Mouse (Mus musculus) small intestine, adult 2 months (tissue): ENCODE measurements around the gene Cirbp. TPM values are rescaled to one million over a fixed set of nuclear protein-coding genes. Genes with fewer than 3 reads are reported as not detected.

Source experiments
- H3K27ac ChIP-seq: fragments of 200-500 bp; 2 replicates; pipeline ENCODE4 v1.5.1; 2012; ENCODE audit warnings: low read depth, low read length, control low read depth, inconsistent platforms; ENCODE audit not compliant: insufficient read depth
- H3K27me3 ChIP-seq: fragments of 200-500 bp; 2 replicates; pipeline ENCODE4 v1.6.1; 2012; ENCODE audit warnings: mild to moderate bottlenecking, moderate library complexity, low read length, inconsistent platforms; ENCODE audit not compliant: control insufficient read depth, insufficient read depth
- H3K36me3 ChIP-seq: fragments of 200-500 bp; 2 replicates; pipeline ENCODE4 v1.6.1; 2012; ENCODE audit warnings: mild to moderate bottlenecking, low read length, control low read depth, inconsistent platforms; ENCODE audit not compliant: control insufficient read depth, insufficient read depth
- H3K4me1 ChIP-seq: fragments of 200-500 bp; 2 replicates; pipeline ENCODE4 v1.6.1; 2012; ENCODE audit warnings: low read length, inconsistent platforms, mixed read lengths; ENCODE audit not compliant: control insufficient read depth, insufficient read depth, insufficient read length
- H3K4me3 ChIP-seq: fragments of 200-500 bp; 2 replicates; pipeline ENCODE4 v1.5.1; 2012; ENCODE audit warnings: low read depth, mild to moderate bottlenecking, control low read depth, inconsistent platforms, low read length, moderate library complexity
- CTCF ChIP-seq: fragments of 200-500 bp; IDR thresholded peaks from 2 replicates; pipeline ENCODE4 v1.5.1; 2012; ENCODE audit warnings: low read depth, mild to moderate bottlenecking, control low read depth, inconsistent platforms, low read length, moderate library complexity, mixed read lengths; ENCODE audit not compliant: insufficient replicate concordance, insufficient read length; ENCODE audit errors: extremely low read depth
- POLR2A ChIP-seq: fragments of 200-500 bp; IDR thresholded peaks from 2 replicates; pipeline ENCODE4 v1.6.1; 2012; ENCODE audit warnings: low read depth, mild to moderate bottlenecking, control low read depth, inconsistent platforms, low read length, moderate library complexity
- WGBS: fragments of 180-500 bp; shearing (Covaris S2); methylation state at CpG from one replicate; pipeline ENCODE4 v1.1.7; 2018; 5-methylcytosine and 5-hydroxymethylcytosine counted together
- polyA plus RNA-seq: library from polyadenylated mRNA; depleted of rRNA; stranded (reverse); fragments of >200 nt; gene quantifications from 2 replicates; pipeline ENCODE4 v1.2.3, GENCODE M21; 2012

The Cirbp gene
- polyA plus RNA-seq, 1 experiment = 48.0 TPM

- Histone ChIP-seq H3K36me3 (no peaks in the 10 kb centered on the region), H3K4me3 (no peak overlapping the region), H3K4me1 (peaks cover 3% of the 10 kb centered on the region), H3K27ac (no peak overlapping the region), H3K27me3 (peaks cover 11% of the 10 kb centered on the region)
- TF ChIP-seq CTCF (no peak), POLR2A (no peak)
- WGBS = 81% methylated on average over 7 of the region's 7 CpGs
These were observed 11.9 kb downstream of the Cirbp start for GRCm38 (mm10) chr10:80177441-80178279.

- Histone ChIP-seq H3K4me1 (peaks cover 3% of the 10 kb centered on the region; the same call in 1 of the 2 replicates), H3K27ac (no peak within 1 kb of the TSS), H3K36me3 (no peaks in the 10 kb centered on the region), H3K27me3 (peaks cover 11% of the 10 kb centered on the region), H3K4me3 (peak within 1 kb of the TSS; percentile 69)
- TF ChIP-seq CTCF = no peak
- no peak for TF ChIP-seq POLR2A
- 3% methylated on average over 104 of the region's 106 CpGs for WGBS
These were observed 13.6 kb downstream of the Cirbp start, which contains the start of gene Efna2 for GRCm38 (mm10) chr10:80179068-80180051. Efna2 (plus strand) TSS chr10:80179482.

- Histone ChIP-seq H3K36me3 (no peaks in the 10 kb centered on the region), H3K27ac (no peak overlapping the region), H3K27me3 (peaks cover 11% of the 10 kb centered on the region), H3K4me3 (no peak overlapping the region), H3K4me1 (peaks cover 3% of the 10 kb centered on the region; the same call in 1 of the 2 replicates)
- 57% methylated on average over 6 of the region's 6 CpGs for WGBS
- TF ChIP-seq CTCF = no peak
- no peak for TF ChIP-seq POLR2A
These were observed 14.5 kb downstream of the Cirbp start for GRCm38 (mm10) chr10:80180288-80180687.

- Histone ChIP-seq H3K4me3 (no peak overlapping the region), H3K36me3 (no peaks in the 10 kb centered on the region), H3K4me1 (peaks cover 3% of the 10 kb centered on the region; the same call in 1 of the 2 replicates), H3K27ac (no peak overlapping the region), H3K27me3 (peaks cover 11% of the 10 kb centered on the region)
- TF ChIP-seq POLR2A (no peak), CTCF (no peak)
- 83% methylated on average over 5 of the region's 5 CpGs for WGBS
These were observed 15.0 kb downstream of the Cirbp start for GRCm38 (mm10) chr10:80180823-80181222.

- Histone ChIP-seq H3K4me1 (peaks cover 3% of the 10 kb centered on the region; the same call in 1 of the 2 replicates), H3K4me3 (no peak overlapping the region), H3K27ac (no peak overlapping the region), H3K27me3 (peaks cover 11% of the 10 kb centered on the region), H3K36me3 (no peaks in the 10 kb centered on the region)
- WGBS = 87% methylated on average over 7 of the region's 7 CpGs
- TF ChIP-seq POLR2A (no peak), CTCF (no peak)
These were observed 16.8 kb downstream of the Cirbp start for GRCm38 (mm10) chr10:80182547-80182946.

- H3K27me3 ChIP-seq = peaks cover 16% of the 10 kb centered on the region
- no peak overlapping the region for H3K4me3 ChIP-seq
- H3K36me3 ChIP-seq = no peaks in the 10 kb centered on the region
- WGBS = 63% methylated on average over 27 of the region's 27 CpGs
- H3K4me1 ChIP-seq = peaks cover 8% of the 10 kb centered on the region
- H3K27ac ChIP-seq = no peak overlapping the region
- TF ChIP-seq CTCF (no peak), POLR2A (no peak)
These were observed 20.9 kb downstream of the Cirbp start for GRCm38 (mm10) chr10:80186649-80187048.
